Mouse (Mus musculus): ENCODE measurements around the gene Olfr1393. TPM values are rescaled to one million over a fixed set of nuclear protein-coding genes. Genes with fewer than 3 reads are reported as not detected.

Olfr1393 gene
- total RNA-seq, 2 experiments from 2014 or later = 0.23 to 0.34 TPM

GRCm38 (mm10) chr11:49249811-49250421 is 28.2 kb upstream of the Olfr1393 start:
- intact Hi-C loops (cut with DNase I) = loop anchor here (5.0 to 10.0 kb wide), 2 partner anchors 393 to 445 kb away; partner anchors contain the start of gene Rack1
- no peak for DNase-seq (ENCODE audit: low spot score in 2 of 2)

DNA sequence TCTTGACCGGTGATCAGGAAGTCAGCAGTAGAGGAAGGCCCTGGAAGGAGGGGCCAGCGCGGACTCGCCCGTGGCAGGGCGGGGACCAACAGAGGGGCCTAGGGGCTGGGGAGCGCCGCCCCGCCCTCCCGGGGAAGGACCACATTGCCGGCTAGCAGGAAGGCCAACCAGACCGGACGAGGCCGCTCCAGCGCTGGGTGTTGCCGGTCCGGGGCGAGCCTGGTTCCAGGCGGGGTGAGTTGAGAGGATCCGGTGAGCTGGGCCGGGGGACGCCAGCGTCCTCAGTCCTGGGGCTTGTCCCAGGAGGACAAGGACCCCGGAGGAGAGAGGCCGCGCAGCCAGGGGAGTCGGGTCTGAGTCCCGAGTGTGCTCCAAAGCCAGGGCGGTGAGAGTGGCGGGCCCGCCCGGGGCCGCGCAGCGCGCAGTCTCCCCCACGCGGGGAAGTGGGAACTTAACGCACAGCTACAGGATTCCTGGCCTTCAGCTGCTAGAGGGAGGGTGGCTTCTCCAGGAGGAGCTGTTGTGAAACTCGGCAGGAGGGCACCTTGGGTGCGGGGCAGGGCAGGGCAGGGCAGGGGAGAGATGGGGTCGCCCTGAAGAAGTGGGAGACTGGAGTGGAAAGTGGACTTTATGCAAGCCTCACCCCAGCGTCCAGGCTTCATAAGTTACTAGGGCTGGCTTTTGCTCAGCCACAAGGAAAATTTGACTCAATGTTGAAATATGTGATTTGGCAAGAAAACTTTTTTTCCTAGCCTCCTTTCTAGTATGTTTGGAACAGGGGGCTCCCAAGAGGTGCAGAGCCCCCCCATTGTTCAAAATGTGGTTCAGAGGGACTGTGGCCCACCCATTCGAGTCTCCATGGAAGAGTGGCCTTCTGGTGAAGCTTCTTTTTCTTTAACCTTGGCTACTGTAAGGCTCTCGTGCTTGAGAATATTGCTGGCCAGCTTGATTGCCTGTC is 27.4 kb upstream of the Olfr1393 start:
- peak; percentile 64 to 72 for DNase-seq (ENCODE audit: low spot score in 2 of 2)
- intact Hi-C loops (cut with DNase I) = loop anchor here (5.0 to 10.0 kb wide), 2 partner anchors 393 to 446 kb away; partner anchors contain the start of gene Rack1

GRCm38 (mm10) chr11:49251380-49251761 is 26.7 kb upstream of the Olfr1393 start:
- intact Hi-C loops (cut with DNase I) = loop anchor here (5.0 to 10.0 kb wide), 2 partner anchors 394 to 447 kb away; partner anchors contain the start of gene Rack1
- DNase-seq (ENCODE audit: low spot score in 2 of 2) = no peak

GRCm38 (mm10) chr11:49252048-49252447 is 26.1 kb upstream of the Olfr1393 start:
- DNase-seq (ENCODE audit: low spot score in 2 of 2) = no peak
- intact Hi-C loops (cut with DNase I) = loop anchor here (5.0 to 10.0 kb wide), 2 partner anchors 395 to 447 kb away; partner anchors contain the start of gene Rack1

- DNase-seq (ENCODE audit: low spot score in 2 of 2) = no peak
- intact Hi-C loops (cut with DNase I) = loop anchor here (5.0 to 10.0 kb wide), 2 partner anchors 396 to 448 kb away; partner anchors contain the start of gene Rack1
Observed at GRCm38 (mm10) chr11:49253035-49253434, 25.1 kb upstream of the Olfr1393 start.

DNA sequence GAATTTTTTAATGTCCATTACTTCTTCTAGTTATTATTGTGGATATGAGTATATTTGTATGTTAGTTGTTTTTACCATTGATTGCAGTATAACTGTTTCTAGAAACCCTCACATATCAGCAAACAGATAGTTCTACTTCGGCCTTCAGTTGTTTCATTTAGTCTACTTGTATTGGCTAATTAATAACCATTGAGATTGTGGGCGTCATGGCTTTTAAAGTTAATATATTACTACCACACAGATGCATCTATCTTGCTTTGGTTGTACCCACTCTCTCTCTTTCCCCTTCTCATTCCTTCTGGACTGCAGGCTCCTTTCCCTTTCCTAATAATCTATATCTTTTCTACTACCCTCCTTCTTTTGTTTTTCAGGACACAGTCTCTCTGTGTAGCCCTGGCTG is 18.8 kb upstream of the Olfr1393 start:
- no peak for DNase-seq (ENCODE audit: low spot score in 2 of 2)
- intact Hi-C loops (cut with DNase I) = loop anchor here (10.0 kb wide), 1 partner anchor 454 kb away; the partner anchor contains the start of gene Rack1

- no peak for DNase-seq (ENCODE audit: low spot score in 2 of 2)
- intact Hi-C loops (cut with DNase I) = loop anchor here (10.0 kb wide), 1 partner anchor 455 kb away; the partner anchor contains the start of gene Rack1
Observed at GRCm38 (mm10) chr11:49259829-49260228, 18.3 kb upstream of the Olfr1393 start.

DNA sequence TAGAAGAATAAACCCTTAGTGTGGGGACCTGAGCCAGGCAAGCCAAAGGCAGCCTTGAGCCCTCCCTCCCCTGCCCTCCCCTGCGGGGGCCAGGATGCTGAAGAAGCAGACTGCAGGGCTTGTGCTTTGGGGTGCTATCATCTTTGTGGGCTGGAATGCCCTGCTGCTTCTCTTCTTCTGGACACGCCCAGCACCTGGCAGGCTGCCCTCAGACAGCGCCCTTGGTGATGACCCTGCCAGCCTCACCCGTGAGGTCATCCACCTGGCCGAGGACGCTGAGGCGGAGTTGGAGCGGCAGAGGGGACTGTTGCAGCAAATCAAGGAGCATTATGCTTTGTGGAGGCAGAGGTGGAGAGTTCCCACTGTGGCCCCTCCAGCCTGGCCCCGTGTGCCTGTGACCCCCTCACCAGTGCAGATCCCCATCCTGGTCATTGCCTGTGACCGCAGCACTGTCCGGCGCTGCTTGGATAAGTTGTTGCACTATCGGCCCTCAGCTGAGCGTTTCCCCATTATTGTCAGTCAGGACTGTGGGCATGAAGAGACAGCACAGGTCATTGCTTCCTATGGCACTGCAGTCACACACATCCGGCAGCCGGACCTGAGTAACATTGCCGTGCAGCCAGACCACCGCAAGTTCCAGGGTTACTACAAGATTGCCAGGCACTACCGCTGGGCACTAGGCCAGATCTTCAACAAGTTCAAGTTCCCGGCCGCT is 17.3 kb upstream of the Olfr1393 start:
- intact Hi-C loops (cut with DNase I) = no loop called here

DNA sequence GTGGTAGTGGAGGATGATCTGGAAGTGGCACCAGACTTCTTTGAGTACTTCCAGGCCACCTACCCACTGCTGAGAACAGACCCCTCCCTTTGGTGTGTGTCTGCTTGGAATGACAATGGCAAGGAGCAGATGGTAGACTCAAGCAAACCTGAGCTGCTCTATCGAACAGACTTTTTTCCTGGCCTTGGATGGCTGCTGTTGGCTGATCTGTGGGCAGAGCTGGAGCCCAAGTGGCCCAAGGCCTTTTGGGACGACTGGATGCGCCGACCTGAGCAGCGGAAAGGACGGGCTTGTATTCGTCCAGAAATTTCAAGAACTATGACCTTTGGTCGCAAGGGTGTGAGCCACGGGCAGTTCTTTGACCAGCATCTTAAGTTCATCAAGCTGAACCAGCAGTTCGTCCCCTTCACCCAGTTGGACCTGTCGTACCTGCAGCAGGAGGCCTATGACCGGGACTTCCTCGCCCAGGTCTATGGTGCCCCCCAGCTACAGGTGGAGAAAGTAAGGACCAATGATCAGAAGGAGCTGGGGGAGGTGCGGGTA is 16.7 kb upstream of the Olfr1393 start:
- intact Hi-C loops (cut with DNase I) = no loop called here
- no peak for DNase-seq (ENCODE audit: low spot score in 2 of 2)

More for the DNA sequence above, 17.3 kb upstream of the Olfr1393 start:
- DNase-seq (ENCODE audit: low spot score in 2 of 2) = no peak

DNA sequence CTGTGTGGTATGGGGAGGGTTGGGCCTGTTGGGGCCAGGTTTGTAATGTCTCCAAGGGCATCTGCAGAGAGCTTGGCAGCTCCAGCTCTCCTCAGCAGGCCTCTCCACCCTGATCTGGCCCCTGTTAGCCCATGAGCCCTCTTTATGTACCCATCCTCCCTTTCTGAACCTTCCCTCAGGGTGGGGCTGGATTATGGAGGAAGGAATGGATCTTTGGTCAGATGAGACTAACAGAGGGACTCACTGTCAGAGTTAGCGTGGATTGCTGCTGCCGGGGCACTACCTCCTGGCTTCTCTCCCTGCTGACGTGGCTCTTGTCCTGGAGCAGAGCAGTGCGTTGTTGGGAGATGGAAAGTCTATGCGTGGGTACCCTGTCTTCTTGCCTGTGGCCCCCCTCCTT is 15.8 kb upstream of the Olfr1393 start:
- intact Hi-C loops (cut with DNase I) = no loop called here
- no peak for DNase-seq (ENCODE audit: low spot score in 2 of 2)

DNA sequence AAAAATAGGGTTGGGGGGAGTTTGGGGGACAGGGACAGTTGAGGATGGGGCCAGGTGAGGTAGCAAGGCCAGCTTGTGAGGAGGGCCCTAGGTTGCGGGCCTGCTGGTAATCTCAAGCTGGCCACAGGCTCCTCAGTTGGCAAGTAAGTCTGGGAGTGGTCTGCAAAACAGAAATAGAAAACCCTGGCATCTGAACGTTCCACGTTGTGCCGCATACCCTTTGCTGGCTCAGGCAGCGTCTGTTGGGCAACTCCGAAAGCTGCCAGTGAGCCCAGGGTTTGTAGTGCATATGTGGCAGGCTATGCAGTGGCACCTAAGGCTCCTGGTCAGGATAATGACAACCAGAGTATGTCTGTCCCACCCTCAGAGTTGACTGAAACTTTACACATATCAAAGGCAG is 15.0 kb upstream of the Olfr1393 start:
- intact Hi-C loops (cut with DNase I) = no loop called here
- no peak for DNase-seq (ENCODE audit: low spot score in 2 of 2)

- intact Hi-C loops (cut with DNase I) = no loop called here
- no peak for DNase-seq (ENCODE audit: low spot score in 2 of 2)
Observed at GRCm38 (mm10) chr11:49264081-49264480, 14.0 kb upstream of the Olfr1393 start.

GRCm38 (mm10) chr11:49264622-49265021 is 13.5 kb upstream of the Olfr1393 start:
- intact Hi-C loops (cut with DNase I) = no loop called here
- no peak for DNase-seq (ENCODE audit: low spot score in 2 of 2)

DNA sequence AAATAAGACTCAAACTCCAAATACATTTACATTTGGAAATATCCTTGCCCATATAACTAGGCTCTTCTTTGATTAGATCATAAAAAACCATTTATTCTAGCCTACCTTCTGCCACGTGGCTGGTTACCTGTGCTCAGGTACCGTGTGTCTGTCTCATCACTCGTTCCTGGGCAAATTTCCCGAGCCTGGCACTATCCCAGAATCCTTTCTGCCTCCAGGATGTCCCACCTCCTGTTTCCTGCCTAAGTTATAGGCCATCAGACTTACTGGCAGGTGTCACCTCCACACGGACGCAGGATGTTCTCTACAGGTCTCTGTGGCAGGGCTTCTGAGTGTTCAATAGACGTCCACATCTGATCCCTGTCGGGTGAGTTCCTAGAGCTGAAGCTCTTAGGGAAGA is 13.0 kb upstream of the Olfr1393 start:
- intact Hi-C loops (cut with DNase I) = no loop called here
- no peak for DNase-seq (ENCODE audit: low spot score in 2 of 2)

- DNase-seq (ENCODE audit: low spot score in 2 of 2) = no peak
- intact Hi-C loops (cut with DNase I) = no loop called here
Observed at GRCm38 (mm10) chr11:49266671-49267070, 11.4 kb upstream of the Olfr1393 start.

DNA sequence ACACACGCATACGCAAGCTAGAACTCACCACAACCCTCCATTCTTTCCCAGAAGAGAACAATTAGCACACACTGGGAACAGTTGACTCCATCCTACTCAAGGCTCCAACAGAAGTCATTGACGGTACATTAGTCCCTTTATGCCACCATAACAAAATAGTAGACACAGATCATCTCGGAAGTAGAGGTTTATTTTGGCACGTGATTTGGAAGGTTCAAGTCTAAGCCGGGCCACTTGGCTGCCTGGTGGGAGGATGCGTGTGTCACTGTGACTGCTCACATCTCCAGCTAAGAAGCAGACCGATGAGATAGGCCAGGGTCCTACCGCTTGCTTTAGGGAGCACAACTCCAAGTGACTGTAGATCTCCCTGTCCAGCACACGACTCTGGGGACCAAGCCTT is 10.8 kb upstream of the Olfr1393 start:
- no peak for DNase-seq (ENCODE audit: low spot score in 2 of 2)
- intact Hi-C loops (cut with DNase I) = no loop called here

DNA sequence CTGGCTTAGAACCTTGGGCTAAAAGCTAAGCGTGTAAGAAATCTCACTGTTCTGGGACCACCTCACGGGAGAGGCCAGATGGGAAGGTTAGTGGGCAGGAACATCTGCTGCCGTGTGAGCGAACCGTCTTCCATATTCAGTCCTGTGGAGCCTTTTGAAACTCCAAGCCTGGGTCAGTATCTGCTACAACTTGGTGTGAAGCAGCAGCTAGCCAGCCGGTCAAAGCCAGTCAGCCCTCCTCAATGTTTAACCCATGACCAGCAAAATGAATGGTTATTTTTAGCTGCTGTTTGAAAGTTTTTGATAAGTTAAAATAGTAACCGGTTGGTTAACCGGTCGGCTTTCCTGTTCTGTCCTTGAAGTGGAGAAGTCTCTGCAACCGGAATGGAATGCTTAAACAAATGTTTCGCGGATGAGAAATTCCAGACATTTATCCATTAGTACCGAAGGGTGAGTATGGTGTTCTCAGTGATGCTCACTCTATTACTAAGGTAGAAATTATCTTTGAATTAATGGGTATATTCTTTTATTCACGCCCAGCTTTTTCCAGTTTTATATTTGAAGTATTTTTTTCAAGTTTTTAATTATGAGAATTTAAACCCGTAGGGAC is 10.0 kb upstream of the Olfr1393 start:
- no peak for DNase-seq (ENCODE audit: low spot score in 2 of 2)
- intact Hi-C loops (cut with DNase I) = no loop called here

- no peak for DNase-seq (ENCODE audit: low spot score in 2 of 2)
- intact Hi-C loops (cut with DNase I) = loop anchor here (5.0 to 10.0 kb wide), 2 partner anchors 167 to 265 kb away; no protein-coding TSS in a partner anchor
Observed at GRCm38 (mm10) chr11:49269761-49270160, 8.3 kb upstream of the Olfr1393 start.

DNA sequence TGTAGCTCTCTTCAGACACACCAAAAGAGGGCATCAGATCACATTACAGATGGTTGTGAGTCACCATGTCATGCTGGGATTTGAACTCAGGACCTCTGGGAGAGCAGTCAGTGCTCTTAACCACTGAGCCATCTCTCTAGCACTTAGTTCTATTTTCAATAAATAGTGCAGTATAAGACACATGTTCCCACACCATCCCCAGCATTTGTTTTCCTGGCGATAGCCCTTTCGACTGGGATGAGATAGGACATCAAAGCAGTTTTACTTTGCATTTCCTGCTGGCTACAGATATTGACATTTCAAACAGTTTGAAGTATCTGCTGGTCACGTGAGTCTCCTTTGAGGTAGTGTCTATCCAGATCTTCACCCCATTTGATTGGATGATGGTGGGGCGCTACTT is 7.7 kb upstream of the Olfr1393 start:
- DNase-seq (ENCODE audit: low spot score in 2 of 2) = no peak
- intact Hi-C loops (cut with DNase I) = loop anchor here (5.0 to 10.0 kb wide), 2 partner anchors 168 to 264 kb away; no protein-coding TSS in a partner anchor

Data from left cerebral cortex, postnatal 25 days (tissue).